Mouse (Mus musculus): ENCODE measurements around the gene Tmigd3. TPM values are rescaled to one million over a fixed set of nuclear protein-coding genes. Genes with fewer than 3 reads are reported as not detected.
A peak's percentile ranks its signal among the peaks of the same experiment; 100 is the strongest.

The Tmigd3 gene
- polyA plus RNA-seq, 1 experiment from 2014 or later, result not detected

GRCm38 (mm10) chr3:105959585-105959984, 88.9 kb downstream of the Tmigd3 start:
- no peaks in the 10 kb centered on the region for H3K27me3 ChIP-seq (ENCODE audit: control insufficient read depth, insufficient read depth, low read length)
- peak overlapping the region; percentile 83 for H3K4me2 ChIP-seq (ENCODE audit: low read depth, low read length)
- ATAC-seq (ENCODE audit: low read depth), result peak; percentile 77; the same call in 1 of the 2 replicates
- no peaks in the 10 kb centered on the region for H3K9me3 ChIP-seq (ENCODE audit: control insufficient read depth, low read length)
- H3K4me1 ChIP-seq (ENCODE audit: control insufficient read depth, insufficient read depth, low read length), result peaks cover 25% of the 10 kb centered on the region; the same call in 1 of the 2 replicates
- peak overlapping the region; percentile 89 for H3K9ac ChIP-seq (replicated peaks; ENCODE audit: low read depth, low read length)
- peak overlapping the region; percentile 61; the same call in 1 of the 2 replicates for H3K27ac ChIP-seq (ENCODE audit: low read depth, low read length)
- WGBS, result under 1% methylated on average over 26 of the region's 26 CpGs
- peaks cover 32% of the 10 kb centered on the region for H3K36me3 ChIP-seq (ENCODE audit: control insufficient read depth, insufficient read depth, low read length)
- H3K4me3 ChIP-seq (ENCODE audit: low read depth, low read length), result peak overlapping the region; percentile 88

DNA sequence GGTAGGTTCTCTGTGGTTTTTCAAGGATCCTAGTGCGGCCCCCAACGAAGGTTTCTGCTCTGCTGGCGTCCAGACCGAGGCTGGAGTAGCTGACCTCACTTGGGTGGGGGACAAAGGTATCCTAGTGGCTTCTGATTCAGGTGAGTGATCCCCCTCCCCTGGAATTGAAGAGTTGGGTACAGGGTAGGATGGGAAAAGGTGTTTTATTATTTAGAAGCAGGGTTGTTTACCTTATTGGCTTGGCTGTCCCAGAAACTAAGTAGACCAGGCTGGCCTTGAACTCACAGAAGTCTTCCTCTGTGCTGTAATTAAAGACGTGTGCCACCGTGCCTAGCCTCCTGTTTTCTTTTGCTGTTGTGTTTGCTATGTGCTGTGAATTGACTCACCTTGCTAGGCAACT, 89.3 kb downstream of the Tmigd3 start, which contains the start of gene Atp5f1:
Atp5f1 (minus strand) TSS at position 101 of the 400 bp plus-strand sequence.
- Histone ChIP-seq H3K4me1 (ENCODE audit: control insufficient read depth, insufficient read depth, low read length) (peaks cover 25% of the 10 kb centered on the region; the same call in 1 of the 2 replicates), H3K9me3 (ENCODE audit: control insufficient read depth, low read length) (no peaks in the 10 kb centered on the region), H3K4me2 (ENCODE audit: low read depth, low read length) (peak within 1 kb of the TSS; percentile 83), H3K27me3 (ENCODE audit: control insufficient read depth, insufficient read depth, low read length) (no peaks in the 10 kb centered on the region), H3K9ac (replicated peaks; ENCODE audit: low read depth, low read length) (peak within 1 kb of the TSS; percentile 92), H3K36me3 (ENCODE audit: control insufficient read depth, insufficient read depth, low read length) (peaks cover 32% of the 10 kb centered on the region), H3K4me3 (ENCODE audit: low read depth, low read length) (peak within 1 kb of the TSS; percentile 88), H3K27ac (ENCODE audit: low read depth, low read length) (peak within 1 kb of the TSS; percentile 80)
- WGBS, result 12% methylated on average over 6 of the region's 6 CpGs
- ATAC-seq (ENCODE audit: low read depth), result no peak

DNA sequence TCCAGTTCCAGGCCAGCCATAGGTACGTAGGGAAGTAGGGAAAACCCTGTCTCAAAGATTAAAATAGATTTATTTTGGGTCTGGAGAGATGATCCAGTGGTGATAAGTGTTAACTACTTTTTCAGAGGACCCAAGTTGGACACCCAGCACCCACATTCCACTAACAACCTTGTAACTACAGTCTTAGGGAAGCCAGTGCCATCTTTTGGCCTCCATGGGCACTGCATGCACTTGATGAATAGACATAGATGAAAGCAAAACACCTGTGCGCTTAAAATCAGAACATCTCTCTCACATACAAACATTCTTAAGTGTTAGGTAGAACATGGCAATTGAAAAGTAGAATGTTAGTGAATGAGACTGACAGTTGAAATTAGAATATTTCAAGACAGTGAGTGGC, 90.0 kb downstream of the Tmigd3 start:
- H3K4me3 ChIP-seq (ENCODE audit: low read depth, low read length), result peak overlapping the region; percentile 88
- H3K9me3 ChIP-seq (ENCODE audit: control insufficient read depth, low read length), result no peaks in the 10 kb centered on the region
- peaks cover 25% of the 10 kb centered on the region; the same call in 1 of the 2 replicates for H3K4me1 ChIP-seq (ENCODE audit: control insufficient read depth, insufficient read depth, low read length)
- no peak overlapping the region for H3K9ac ChIP-seq (replicated peaks; ENCODE audit: low read depth, low read length)
- H3K27me3 ChIP-seq (ENCODE audit: control insufficient read depth, insufficient read depth, low read length), result no peaks in the 10 kb centered on the region
- WGBS, result 97% methylated on average over 2 of the region's 2 CpGs
- ATAC-seq (ENCODE audit: low read depth), result no peak
- peaks cover 38% of the 10 kb centered on the region for H3K36me3 ChIP-seq (ENCODE audit: control insufficient read depth, insufficient read depth, low read length)
- peak overlapping the region; percentile 83; the same call in 1 of the 2 replicates for H3K4me2 ChIP-seq (ENCODE audit: low read depth, low read length)
- H3K27ac ChIP-seq (ENCODE audit: low read depth, low read length), result no peak overlapping the region

DNA sequence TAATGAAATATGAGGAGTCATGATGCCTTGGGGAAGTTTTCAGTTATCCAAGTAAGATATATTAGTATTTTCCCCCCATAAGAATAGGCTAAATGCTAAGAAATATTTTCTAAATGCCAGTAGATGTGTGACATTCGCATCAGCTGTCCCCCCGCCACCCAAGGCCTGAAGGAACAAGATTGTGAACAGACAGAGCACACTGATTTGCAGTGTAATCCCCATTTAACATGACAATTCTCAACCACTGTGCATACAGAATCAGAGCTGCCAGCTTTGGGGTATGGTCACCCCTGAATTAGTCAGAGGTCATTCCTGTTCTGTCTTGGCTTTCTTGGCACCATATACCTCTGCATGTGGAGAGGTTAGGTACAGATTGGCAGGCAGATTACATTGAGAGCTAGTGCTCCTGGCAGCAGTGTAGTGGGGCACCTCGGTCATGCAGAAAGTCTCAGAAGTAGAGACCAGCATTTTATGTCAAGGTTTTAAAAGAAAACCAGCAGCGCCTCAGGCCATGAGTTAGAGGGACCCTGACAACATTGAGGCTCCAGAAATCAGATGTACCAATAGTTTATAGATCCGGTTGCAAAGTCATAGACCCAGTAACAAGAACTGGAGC, 101.2 kb downstream of the Tmigd3 start:
- no peak overlapping the region for H3K27ac ChIP-seq (ENCODE audit: low read depth, low read length)
- peak; percentile 42; the same call in 1 of the 2 replicates for ATAC-seq (ENCODE audit: low read depth)

DNA sequence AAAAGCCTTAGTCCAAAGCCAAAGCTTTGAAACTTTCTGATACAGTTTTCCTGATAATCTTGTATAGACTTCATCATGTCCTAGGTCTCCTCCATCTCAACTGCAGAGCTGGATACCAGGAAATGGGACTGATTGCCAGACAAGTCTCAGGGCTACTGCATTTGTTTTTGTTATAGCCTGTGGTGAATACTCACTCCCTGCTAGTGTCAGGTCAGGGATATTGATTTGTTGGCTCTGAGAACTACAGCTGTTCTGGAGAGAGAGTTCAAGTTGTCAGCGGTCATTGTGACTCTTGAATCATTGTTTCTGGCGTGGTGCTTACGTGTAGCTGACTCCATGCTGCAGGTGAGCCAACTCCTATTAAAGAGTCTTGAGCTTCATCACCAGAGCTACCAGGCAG, 102.7 kb downstream of the Tmigd3 start, which contains the start of gene Ovgp1:
Ovgp1 (plus strand) TSS at position 301 of the 400 bp plus-strand sequence.
- Histone ChIP-seq H3K36me3 (ENCODE audit: control insufficient read depth, insufficient read depth, low read length) (peaks cover 14% of the 10 kb centered on the region), H3K9me3 (ENCODE audit: control insufficient read depth, low read length) (no peaks in the 10 kb centered on the region), H3K27me3 (ENCODE audit: control insufficient read depth, insufficient read depth, low read length) (no peaks in the 10 kb centered on the region), H3K4me3 (ENCODE audit: low read depth, low read length) (no peak within 1 kb of the TSS), H3K4me1 (ENCODE audit: control insufficient read depth, insufficient read depth, low read length) (no peaks in the 10 kb centered on the region), H3K4me2 (ENCODE audit: low read depth, low read length) (no peak within 1 kb of the TSS), H3K27ac (ENCODE audit: low read depth, low read length) (no peak within 1 kb of the TSS), H3K9ac (replicated peaks; ENCODE audit: low read depth, low read length) (no peak within 1 kb of the TSS)
- ATAC-seq (ENCODE audit: low read depth), result no peak
- 68% methylated on average over 3 of the region's 3 CpGs for WGBS

More for the DNA sequence above, 101.2 kb downstream of the Tmigd3 start:
- H3K4me3 ChIP-seq (ENCODE audit: low read depth, low read length), result no peak overlapping the region
- H3K4me2 ChIP-seq (ENCODE audit: low read depth, low read length), result no peak overlapping the region
- no peaks in the 10 kb centered on the region for H3K4me1 ChIP-seq (ENCODE audit: control insufficient read depth, insufficient read depth, low read length)
- H3K9me3 ChIP-seq (ENCODE audit: control insufficient read depth, low read length), result no peaks in the 10 kb centered on the region
- H3K9ac ChIP-seq (replicated peaks; ENCODE audit: low read depth, low read length), result no peak overlapping the region
- no peaks in the 10 kb centered on the region for H3K27me3 ChIP-seq (ENCODE audit: control insufficient read depth, insufficient read depth, low read length)
- H3K36me3 ChIP-seq (ENCODE audit: control insufficient read depth, insufficient read depth, low read length), result peaks cover 27% of the 10 kb centered on the region
- 89% methylated on average over 5 of the region's 5 CpGs for WGBS

Other genes with a start within 250 kb of the Tmigd3 start
- 22.2 and 25.7 TPM in 2 replicates for gene Ddx20, start 183.3 kb upstream of the Tmigd3 start, polyA plus RNA-seq (2014; fragmentation: Nextera tagmentation; extraction: Ambion mirVana)
- 3.1 and 3.6 TPM in 2 replicates for gene Inka2, start 166.3 kb upstream of the Tmigd3 start, polyA plus RNA-seq (2014; fragmentation: Nextera tagmentation; extraction: Ambion mirVana)
- 62.8 and 67.5 TPM in 2 replicates for gene Rap1a, start 69.6 kb upstream of the Tmigd3 start, polyA plus RNA-seq (2014; fragmentation: Nextera tagmentation; extraction: Ambion mirVana)
- 0.15 and 0.44 TPM in 2 replicates for gene Adora3, start within 50 bp of the Tmigd3 start, polyA plus RNA-seq (2014; fragmentation: Nextera tagmentation; extraction: Ambion mirVana)
- gene I830077J02Rik, start 61.8 kb downstream of the Tmigd3 start, polyA plus RNA-seq (2014; fragmentation: Nextera tagmentation; extraction: Ambion mirVana), result 0.37 and 0.46 TPM in 2 replicates
- gene Wdr77, start 88.5 kb downstream of the Tmigd3 start, polyA plus RNA-seq (2014; fragmentation: Nextera tagmentation; extraction: Ambion mirVana), result 89.6 and 91.4 TPM in 2 replicates
- gene Atp5f1, start 89.2 kb downstream of the Tmigd3 start, polyA plus RNA-seq (2014; fragmentation: Nextera tagmentation; extraction: Ambion mirVana), result 594 and 601 TPM in 2 replicates
- 5.9 and 7.0 TPM in 2 replicates for gene Ovgp1, start 102.8 kb downstream of the Tmigd3 start, polyA plus RNA-seq (2014; fragmentation: Nextera tagmentation; extraction: Ambion mirVana)
- gene Pifo, start 143.7 kb downstream of the Tmigd3 start, polyA plus RNA-seq (2014; fragmentation: Nextera tagmentation; extraction: Ambion mirVana), result 3.1 and 3.6 TPM in 2 replicates
- gene Chil5, start 161.9 kb downstream of the Tmigd3 start, polyA plus RNA-seq (2014; fragmentation: Nextera tagmentation; extraction: Ambion mirVana), result not detected in 2 replicates
- gene Chia1, start 242.3 kb downstream of the Tmigd3 start, polyA plus RNA-seq (2014; fragmentation: Nextera tagmentation; extraction: Ambion mirVana), result 0.79 and 1.4 TPM in 2 replicates